Mouse (Mus musculus): ENCODE data around the gene Arhgap35.

The Arhgap35 gene

DNA sequence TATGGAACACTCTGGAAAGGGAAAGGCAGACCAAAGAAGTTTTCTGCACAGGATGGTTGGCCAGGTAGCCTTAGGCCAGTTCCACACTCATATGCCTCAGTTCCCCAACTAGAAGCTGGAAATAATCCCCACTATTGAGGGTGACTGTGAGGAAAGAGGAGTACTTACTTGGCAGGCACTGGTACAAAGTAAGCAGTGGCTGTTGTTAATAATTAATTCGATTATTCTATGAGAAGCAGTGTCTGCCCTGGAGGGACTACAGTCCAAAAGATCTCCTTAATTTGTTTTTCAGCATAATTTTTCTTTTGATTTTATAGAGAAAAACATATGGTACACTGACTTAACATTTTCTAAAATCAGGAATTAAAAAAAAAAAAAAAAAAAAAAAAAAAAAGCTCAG lies 10.7 kb downstream of the Arhgap35 start:
- DNase-seq (ENCODE audit: low spot score in 2 of 2), result no peak

DNA sequence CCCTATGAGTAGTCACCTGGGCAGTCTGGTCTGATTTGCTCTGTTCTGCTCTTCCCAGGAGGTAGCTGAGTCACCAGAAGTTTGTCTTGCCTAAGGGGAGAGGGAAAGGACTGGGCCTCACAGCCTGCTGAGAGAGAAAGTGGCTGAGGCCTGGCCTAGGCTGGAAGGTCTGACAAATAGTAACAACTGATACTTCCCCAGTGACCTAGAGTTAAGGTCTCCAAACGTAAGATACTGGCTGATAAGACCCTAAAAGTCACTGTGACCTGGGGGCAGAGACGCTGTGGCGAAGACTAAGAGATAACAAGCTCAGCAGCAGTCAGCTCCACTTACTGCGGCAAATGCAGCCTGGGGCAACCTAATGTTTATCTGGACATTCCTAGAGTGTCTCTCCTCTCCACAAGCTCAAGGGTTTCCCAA lies 13.1 kb downstream of the Arhgap35 start:
- DNase-seq (ENCODE audit: low spot score in 2 of 2), result no peak

DNA sequence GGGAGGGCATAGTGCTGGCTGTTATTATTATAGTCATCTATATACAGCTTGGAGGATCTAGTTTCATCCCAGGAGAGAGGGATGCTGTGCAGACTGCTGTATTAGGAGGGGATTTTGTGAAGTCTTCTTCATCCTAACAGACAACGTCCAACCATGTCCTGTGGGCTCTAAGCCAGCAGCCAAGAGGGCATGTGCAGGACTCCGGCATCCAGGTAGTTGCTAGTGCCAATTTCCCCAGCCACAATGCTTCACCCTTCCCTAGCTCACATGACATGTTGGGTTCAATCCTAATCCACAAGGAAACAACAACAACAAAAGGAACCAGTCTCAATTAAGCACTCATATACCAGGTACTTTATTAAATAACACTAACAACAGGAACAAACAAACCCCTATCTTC lies 15.8 kb downstream of the Arhgap35 start:
- no peak for DNase-seq (ENCODE audit: low spot score in 2 of 2)

DNA sequence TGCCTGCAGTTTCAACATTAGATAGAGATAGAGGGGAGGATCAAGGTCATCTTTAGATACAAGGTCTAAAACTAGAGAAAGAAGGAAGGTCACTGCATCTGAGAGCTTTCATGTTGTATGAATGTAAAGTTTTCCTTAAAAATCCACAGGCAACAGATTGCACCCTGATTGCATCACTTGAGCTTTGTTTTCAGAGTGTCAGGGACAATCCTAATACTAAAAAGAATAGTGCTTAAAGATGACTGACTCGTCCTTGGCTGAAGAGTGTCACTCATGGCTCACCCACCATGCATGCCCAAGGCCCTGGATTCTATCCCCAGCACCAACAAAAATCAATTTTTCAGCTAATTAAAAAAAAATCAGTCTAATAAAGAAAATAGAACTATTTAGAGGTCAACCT lies 23.5 kb downstream of the Arhgap35 start:
- no peak for DNase-seq (ENCODE audit: low spot score in 2 of 2)

DNA sequence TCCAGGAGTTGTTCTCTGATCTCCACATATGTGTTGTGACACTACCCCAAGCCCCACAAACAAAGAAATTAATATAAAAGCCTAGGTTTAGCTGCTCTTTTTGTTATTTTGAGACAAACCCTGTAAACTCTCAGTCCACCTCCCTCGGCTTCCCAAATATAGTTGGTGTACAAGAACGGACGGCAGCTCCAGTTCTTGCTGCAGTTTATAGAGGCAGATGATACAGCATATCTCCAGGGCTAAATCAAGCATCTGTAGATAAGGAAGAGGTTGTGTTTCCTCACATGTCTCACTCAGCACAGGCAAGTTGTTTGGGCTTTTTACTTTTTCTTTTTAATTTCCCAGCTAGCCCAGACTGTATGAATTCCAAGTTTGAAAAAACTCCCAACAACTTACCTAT lies 27.1 kb downstream of the Arhgap35 start:
- no peak for DNase-seq (ENCODE audit: low spot score in 2 of 2)

DNA sequence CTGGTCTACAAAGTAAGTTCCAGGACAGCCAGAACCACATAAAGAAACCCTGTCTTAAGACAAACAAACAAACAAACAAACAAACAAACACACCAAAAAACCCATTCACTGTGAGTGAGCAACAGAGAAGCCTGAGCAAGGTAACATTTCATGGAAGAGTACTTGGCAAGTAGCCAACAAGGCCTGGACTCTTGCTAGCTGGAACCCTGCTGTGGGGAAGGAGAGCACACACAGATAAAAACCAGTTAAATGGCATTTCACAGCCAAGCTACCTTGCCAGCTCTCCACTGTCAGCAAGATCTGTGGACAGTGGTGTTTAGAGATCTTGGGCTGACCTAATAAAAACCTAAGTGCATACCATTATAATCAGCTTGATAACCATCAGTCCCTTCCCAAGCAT lies 30.4 kb downstream of the Arhgap35 start:
- DNase-seq (ENCODE audit: low spot score in 2 of 2), result no peak

DNA sequence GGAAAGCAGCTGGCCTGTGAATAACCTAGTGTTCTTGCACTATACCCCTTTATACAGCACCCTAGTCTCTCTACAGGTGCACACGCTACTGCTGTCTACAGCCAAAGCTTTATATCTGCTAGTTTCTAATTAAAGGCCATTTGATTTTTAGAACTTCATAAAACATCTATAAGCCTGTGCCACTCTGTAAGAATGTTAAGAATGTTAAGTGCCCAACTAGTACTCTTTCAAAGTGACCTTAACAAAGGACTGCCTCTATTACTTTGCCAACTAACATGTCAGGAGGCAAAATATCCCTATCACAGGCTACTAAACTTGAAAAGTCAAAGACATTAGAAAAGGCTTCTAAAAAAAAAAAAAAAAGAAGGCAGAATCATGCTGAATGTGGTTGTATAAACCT lies 31.0 kb downstream of the Arhgap35 start:
- DNase-seq (ENCODE audit: low spot score in 2 of 2), result no peak

DNA sequence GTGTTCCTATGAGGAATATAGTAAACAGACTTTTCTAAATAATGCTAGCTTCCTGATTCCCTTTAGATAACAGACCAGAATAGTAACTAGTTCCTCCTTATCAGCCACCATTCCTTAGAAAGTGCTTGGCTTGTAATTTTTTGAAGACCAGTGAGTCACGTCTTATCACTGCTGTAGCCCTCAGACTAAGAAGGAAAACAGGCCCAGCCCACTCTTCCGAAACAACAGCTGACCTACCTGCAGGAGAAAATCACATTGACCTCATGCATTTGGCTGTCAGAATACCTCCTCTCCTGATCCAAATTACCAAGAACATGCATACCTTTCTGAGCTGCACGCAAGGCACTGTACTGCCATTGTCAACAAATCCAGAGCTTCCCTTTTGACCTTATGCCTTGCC lies 32.5 kb downstream of the Arhgap35 start:
- no peak for DNase-seq (ENCODE audit: low spot score in 2 of 2)

DNA sequence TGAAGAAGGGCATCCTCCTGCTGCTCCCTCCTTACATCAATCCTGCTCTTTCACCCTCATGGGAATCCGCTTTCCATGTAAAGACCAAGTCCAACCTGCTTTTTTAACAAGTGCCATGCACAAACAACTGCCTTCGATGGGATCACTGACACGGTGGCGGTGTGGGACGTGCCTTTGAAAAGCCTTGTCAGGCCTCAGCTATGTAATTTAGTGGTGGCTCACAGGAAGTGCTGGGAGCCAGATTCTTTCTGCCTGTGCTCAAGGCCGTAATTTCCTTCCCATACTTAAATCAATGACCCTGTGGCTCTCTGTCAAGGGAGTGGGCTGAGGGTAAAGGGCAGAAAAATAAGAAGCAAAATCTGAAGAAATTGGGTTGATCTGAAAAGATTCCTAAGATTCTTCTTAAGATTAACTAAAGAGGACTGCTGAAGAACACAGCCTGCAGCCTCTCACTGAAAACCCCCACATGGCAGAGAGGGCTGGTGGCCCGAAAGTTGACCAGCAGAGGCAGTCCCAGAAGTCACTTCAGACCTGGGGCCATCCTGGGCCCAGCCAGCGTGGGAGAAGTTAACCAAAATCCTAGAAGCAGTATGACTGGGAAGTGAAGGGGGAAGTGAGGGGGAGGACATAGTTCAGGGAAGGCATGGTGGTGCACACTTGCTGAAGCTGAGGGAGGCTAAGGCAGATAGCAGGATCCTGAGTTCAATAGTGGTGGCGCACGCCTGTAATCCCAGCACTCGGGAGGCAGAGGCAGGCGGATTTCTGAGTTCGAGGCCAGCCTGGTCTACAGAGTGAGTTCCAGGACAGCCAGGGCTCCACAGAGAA lies 33.3 kb downstream of the Arhgap35 start:
- DNase-seq (ENCODE audit: low spot score in 2 of 2), result no peak

DNA sequence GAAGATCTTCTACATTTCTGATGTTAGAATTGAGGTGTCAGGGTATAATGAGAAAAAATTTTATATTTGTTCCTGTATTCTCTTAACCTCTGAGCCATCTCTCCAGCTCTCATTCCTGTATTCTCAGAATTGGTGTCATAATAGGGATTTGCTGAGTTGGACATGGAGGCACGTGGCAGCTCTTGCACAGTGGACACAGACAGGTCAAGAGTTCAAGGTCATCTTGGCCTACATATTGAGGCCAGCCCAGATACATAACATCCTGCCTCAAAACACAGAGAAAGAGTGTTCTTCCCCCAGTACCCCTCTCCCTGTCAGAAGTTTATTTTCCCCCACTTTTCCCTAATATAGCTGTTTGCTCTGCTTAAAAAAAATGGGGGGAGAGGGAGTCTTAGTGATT lies 38.1 kb downstream of the Arhgap35 start:
- DNase-seq (ENCODE audit: low spot score in 2 of 2), result no peak

DNA sequence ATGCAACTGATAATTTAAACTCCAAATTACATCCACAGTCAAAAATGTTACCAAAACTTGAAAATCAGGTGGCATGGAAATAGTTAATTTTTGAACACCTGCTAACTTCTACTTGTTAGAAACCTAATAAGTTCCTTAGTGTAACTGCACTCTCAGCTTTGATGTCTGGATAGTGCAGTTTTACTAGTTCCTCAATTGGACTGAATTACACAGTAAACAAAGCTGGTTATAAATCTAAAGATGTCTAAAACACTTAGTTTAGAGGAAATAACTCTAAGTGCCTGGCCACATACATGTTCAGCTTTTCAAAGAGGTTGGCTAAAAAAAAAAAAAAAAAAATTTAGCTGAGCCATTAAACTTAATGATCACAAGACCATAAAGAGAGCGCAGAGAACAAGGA lies 43.6 kb downstream of the Arhgap35 start:
- DNase-seq (ENCODE audit: low spot score in 2 of 2), result no peak

DNA sequence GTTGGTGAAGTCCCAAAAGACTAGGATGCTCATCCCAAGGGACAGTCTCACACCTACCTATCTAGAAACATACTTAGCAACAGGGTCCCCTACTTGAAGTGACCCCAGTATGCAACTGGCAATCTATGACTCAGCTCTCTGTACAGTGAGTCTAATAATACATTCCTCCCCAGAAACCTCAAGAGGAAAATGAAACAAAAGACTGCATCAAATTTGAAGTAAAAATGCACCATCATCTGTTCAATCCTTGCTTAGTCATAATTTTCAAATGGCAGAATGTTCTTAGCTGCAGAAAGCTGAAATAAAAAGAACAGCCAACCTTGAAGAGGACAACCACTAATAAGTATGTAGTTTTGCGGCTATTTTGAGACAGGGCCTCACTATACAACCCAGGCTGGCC lies 44.1 kb downstream of the Arhgap35 start:
- DNase-seq (ENCODE audit: low spot score in 2 of 2), result no peak

DNA sequence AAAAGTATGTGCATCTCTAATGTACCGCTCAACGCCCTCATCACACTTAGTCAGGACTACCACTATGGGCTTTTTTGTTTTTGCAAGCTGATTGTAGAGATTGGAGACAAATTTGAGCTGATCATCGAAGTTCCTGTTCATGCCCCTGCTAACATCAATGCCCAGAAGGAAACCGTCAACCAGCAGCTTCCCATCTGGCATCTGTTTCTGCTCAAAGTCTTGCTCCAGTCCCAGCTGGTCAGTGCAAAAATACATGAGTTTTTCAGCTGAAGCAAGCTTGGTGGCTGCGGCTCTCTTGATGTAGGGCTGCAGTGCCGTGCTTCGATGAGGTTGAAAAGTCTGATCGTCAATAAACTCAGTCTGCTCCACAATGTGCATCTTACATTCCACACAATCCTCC lies 50.3 kb downstream of the Arhgap35 start:
- DNase-seq (ENCODE audit: low spot score in 2 of 2), result no peak

DNA sequence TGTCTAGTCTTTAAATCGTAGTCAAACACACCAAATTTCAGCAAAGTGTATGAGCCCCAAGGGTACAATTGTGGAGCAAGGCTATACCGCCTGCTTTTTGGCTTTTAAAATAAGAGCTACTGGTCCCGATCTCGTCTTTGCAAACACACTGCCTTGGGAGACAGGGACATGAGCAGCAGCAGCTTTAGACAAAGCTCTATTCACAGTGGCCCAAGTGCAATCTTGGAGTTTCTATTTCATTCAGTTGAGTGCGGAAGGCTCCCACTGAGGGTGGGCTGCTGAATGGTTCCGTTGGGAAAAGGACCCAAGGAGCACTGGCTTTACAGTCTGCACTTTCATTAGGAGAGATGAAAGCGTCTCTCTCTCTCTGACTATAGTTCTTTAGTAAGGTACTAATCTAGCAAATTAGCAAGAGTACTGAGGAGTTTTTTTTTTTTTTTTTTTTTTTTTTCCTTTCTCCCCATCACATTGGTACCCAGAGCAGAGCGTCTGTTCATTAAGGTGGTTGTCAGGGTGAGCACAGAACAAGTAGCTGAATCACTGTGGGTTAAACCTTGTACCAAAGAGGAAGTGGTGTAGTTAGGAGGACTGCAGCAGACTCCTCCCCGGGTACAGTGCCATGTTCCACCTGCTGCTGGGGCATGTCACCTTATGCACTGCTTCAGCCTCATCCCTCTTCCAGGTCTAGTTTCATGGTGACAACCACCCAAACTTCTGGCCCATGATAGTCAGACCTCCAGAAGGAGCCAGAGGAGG lies 56.8 kb downstream of the Arhgap35 start:
- no peak for DNase-seq (ENCODE audit: low spot score in 2 of 2)

DNA sequence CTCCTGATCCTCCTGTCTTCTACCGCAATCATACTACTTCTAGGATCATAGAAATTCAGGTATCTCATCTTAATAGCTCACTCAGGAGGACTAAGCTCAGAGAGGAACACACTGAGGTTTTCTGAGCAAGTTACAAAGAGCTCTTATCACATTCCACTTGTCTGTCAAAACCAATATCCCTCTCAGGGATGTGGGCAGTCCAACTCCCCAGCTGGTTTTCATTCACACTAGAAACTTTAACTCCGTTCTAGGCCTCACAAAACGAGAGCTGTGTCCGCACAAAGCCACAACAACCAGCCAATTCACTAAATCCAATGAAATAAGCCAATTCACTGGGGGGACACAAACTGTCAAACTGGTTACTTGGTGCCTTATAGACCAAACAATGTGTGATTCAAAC lies 57.5 kb downstream of the Arhgap35 start:
- no peak for DNase-seq (ENCODE audit: low spot score in 2 of 2)

DNA sequence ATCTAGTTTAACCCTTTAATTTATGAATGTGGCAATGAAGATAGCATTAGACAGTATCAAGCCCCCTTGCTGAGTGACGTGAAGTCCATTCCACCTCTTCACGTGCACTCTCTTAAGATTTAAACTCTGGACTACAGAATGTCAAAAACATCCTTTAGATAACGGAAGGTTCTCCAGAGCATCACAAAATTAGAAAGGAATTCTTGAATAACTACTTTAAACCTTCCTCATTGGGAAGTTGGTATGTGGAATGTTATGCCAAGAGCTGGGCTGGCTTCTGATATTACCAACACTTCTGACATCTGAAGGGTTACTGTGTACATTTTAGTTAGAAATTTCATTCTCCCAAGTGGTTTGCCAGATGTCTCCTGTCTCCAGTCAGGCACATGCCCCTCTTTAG lies 60.6 kb downstream of the Arhgap35 start:
- no peak for DNase-seq (ENCODE audit: low spot score in 2 of 2)

DNA sequence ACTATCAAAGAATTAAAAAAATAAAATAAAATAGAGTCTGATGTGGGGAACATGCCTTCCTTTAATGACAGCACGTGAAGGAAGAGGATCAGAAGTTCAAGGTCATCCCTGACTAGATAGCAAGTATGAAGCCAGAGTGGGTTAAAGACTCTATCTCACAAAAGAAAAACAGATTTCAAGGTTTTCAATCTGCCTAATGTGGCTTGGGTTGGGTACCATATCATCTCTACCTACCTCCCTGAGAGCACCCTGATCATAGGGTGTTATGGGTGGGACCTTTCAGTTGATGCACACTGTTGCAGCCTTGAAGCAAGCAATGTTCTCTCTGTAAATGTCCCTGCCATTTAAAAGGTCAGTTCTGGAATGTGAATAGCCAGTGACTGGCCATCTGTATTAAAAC lies 63.2 kb downstream of the Arhgap35 start:
- no peak for DNase-seq (ENCODE audit: low spot score in 2 of 2)

DNA sequence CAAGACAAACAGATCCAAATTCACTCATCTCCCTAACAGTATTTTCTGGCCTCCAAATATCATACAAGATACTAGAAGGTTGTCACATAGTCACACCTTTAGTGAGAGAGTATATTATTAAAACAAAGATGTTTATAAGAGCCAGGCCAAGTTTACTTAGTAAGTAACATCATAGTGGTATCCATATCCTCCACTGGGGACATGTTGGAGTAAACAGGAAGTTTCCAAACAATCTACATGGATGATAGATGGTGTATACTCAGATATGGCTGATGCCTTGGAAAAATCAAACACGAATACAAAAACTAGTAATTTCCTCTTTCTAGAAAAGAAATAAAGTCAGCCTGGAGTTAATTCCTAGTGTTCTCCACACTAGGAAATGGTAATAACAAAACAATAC lies 65.5 kb downstream of the Arhgap35 start:
- DNase-seq (ENCODE audit: low spot score in 2 of 2), result no peak

DNA sequence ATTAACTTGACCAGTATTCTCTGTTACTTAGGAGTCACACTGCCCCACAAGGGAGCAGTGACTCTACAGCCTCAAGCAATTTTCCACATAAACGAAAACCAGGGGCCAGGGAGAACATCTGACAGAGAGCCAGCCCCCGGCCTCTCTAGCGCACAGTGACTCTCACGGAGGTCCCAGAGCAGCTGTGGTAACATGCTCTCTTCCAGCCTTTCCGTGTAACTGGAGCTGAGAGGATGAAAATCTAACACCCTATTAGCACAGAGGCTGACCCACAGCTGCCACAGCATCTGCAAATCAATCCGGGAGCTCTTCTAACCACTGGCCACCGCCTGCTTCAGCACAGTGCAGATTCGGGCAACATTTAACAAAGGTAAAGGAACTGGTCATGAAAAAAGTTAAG lies 70.0 kb downstream of the Arhgap35 start:
- DNase-seq (ENCODE audit: low spot score in 2 of 2), result no peak

DNA sequence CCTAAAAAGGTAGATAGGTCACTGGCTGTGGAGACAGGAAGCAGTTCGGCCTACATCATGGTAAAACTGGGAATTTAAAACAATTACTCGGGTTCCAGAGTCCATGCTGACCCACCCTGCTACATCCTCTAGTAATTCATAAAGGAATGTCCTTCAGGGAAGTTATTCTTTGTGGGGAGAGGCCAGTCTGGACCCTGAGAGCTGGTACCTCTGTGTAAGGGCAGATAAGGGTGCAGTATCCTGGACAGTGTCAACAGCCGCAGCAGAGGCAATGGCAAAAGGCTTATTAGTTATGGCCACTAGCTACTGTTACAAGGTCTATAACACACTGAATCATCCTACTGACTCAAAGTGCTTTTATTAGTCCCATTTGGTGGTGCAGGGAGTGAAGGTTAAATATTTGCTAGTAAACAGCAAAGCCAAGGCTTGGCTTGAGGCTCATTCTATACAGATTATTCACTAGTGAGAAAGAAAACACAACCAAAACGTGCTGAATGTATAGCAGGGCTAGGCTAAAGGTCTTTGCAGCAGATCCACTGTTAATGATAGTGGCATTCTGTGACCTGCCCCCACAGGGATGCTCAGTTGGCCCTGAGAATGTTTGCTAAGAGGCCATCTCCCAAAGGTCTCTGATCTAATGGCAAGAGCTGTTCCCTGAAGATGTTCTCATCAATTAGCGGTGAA lies 77.4 kb downstream of the Arhgap35 start:
- no peak for DNase-seq (ENCODE audit: low spot score in 2 of 2)

DNA sequence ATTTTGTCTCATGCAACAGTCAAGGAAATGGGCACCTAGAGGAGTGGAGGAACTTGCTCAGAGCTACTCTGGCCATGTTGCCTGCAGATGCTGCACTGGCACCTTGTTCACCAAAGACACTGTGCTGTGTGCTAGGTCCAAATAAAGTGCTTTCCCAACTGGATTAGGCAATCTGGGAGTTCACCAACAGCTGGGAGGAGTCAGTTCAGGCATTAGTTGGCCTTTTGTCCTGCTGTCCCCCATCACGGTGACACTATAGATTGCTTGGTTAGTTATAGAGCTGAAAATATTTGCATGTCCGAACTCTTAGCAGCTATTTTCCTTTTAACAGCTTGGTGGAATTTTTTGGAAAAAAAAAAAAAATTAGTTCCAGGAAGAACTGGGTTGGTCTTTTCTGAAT lies 88.8 kb downstream of the Arhgap35 start:
- DNase-seq (ENCODE audit: low spot score in 2 of 2), result no peak

DNA sequence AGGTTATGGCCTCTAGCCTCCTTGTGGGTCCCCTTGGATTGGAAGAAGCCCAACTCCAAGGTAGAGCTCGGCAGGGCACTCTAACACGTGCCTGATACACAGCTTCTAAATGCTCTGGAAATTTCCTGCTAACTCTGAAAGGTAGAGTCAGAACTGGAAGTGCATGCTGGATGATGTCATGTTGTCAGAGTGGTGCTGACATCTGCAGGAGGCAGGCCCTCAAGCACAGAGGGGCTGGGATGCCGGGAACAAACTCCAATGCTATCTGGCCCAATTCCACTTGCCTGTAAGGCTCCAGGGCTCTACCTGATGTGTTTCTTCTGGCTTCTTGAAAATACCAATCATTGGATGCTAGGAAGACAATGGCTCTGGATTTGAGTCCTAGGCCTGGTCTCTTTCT lies 89.3 kb downstream of the Arhgap35 start:
- no peak for DNase-seq (ENCODE audit: low spot score in 2 of 2)

DNA sequence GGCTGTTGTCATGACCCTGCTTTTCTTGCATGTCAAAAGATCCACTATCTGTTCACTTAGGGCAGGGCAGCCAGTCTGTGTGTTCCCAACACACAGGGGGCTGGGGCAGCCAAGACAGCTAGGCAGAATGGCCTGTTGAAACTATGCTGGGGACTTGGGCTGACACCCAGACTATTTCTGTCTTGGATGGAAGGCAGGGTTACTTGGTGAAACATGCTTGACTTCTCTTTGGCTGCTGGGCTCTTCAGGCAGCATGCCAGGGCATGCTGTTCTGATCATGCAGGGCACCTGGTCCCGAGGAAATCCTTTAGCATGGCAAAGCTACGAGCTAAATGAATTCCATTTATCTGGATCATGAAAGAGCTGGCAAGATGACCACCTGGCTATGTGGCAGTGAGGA lies 90.5 kb downstream of the Arhgap35 start:
- DNase-seq (ENCODE audit: low spot score in 2 of 2), result no peak

Data from left cerebral cortex, adult 9 months (tissue).